Comparison of ENCODE assay signal across 16 mouse cellular contexts in genomic region chr19:60465726-60466125, GRCm38 (mm10). TPM values are rescaled to one million over a fixed set of nuclear protein-coding genes. Genes with fewer than 3 reads are reported as not detected.
"Had no signal": no experiment of that assay in that cellular context is flagged by ENCODE, and none has a peak within 500 bp of the region (broad histone marks: within the 10 kb centered on the region; RNA-seq: fewer than 3 reads in every experiment).

No protein-coding gene starts in this region.

- H3K4me3 ChIP-seq: limb, embryonic 12.5 days; liver, embryonic 13.5 days; megakaryocyte, embryonic 14.5 days; midbrain, embryonic 12.5 days; neural tube, embryonic 15.5 days had no signal

- H3K4me2 ChIP-seq: limb, embryonic 12.5 days; liver, embryonic 13.5 days; midbrain, embryonic 12.5 days; neural tube, embryonic 15.5 days had no signal

- DNase-seq: kidney, adult 8-10 months; kidney, postnatal 25 days; liver; liver, embryonic 13.5 days; liver, postnatal 0 days; thymus, postnatal 4 days had no signal

- H3K36me3 ChIP-seq: limb, embryonic 12.5 days; liver, embryonic 13.5 days; midbrain, embryonic 12.5 days; neural tube, embryonic 15.5 days had no signal

- H3K27ac ChIP-seq: limb, embryonic 12.5 days; liver, embryonic 13.5 days; macrophage; midbrain, embryonic 12.5 days; neural tube, embryonic 15.5 days; stomach, postnatal 0 days had no signal

- H3K9me3 ChIP-seq: limb, embryonic 12.5 days; liver, embryonic 13.5 days; midbrain, embryonic 12.5 days; neural tube, embryonic 15.5 days had no signal

- ATAC-seq: liver, postnatal 0 days had no signal

- H3K9ac ChIP-seq: limb, embryonic 12.5 days; liver, embryonic 13.5 days; liver, postnatal 0 days; midbrain, embryonic 12.5 days; neural tube, embryonic 15.5 days had no signal

RNA-seq across cellular contexts. Expression of gene Prlhr, which starts 2.4 kb away (rescaled TPM):
- total RNA-seq: left cerebral cortex, postnatal 36 days had no signal
- polyA plus RNA-seq: kidney, embryonic 16.5 days; limb, embryonic 12.5 days; liver, embryonic 13.5 days; liver, postnatal 0 days; lung, embryonic 16.5 days; macrophage; neural tube, embryonic 11.5 days; stomach, postnatal 0 days had no signal
